Mouse (Mus musculus) 416B (cell line): ENCODE data around the gene AL732309.1.
A peak's percentile ranks its signal among the peaks of the same experiment; 100 is the strongest.

Source experiments
- DNase-seq: peaks from one replicate; pipeline ENCODE4 v3.0.0; 2011; ENCODE audit warnings: low read depth

The AL732309.1 gene

GRCm38 (mm10) chr2:25238106-25238505, 8.6 kb downstream of the AL732309.1 start:
- no peak for DNase-seq

GRCm38 (mm10) chr2:25237522-25237921, 9.1 kb downstream of the AL732309.1 start:
- DNase-seq, result no peak

GRCm38 (mm10) chr2:25236614-25237013, 10.0 kb downstream of the AL732309.1 start, which contains the start of gene Rnf224:
Gene Rnf224, minus strand, starts transcription at chr2:25236787.
- DNase-seq, result no peak

- no peak for DNase-seq
These were observed 12.0 kb downstream of the AL732309.1 start for GRCm38 (mm10) chr2:25234551-25235220.

- DNase-seq, result no peak
These were observed 12.6 kb downstream of the AL732309.1 start, which contains the start of gene Slc34a3 for GRCm38 (mm10) chr2:25234050-25234449. Gene Slc34a3, minus strand, starts transcription at chr2:25234364.

- peak; percentile 85 for DNase-seq
These were observed 13.2 kb downstream of the AL732309.1 start for GRCm38 (mm10) chr2:25233421-25233820.

GRCm38 (mm10) chr2:25231038-25231437, 15.6 kb downstream of the AL732309.1 start:
- DNase-seq, result no peak

GRCm38 (mm10) chr2:25230581-25230980, 16.1 kb downstream of the AL732309.1 start:
- DNase-seq, result no peak

- no peak for DNase-seq
These were observed 17.1 kb downstream of the AL732309.1 start for GRCm38 (mm10) chr2:25229582-25229981.

- DNase-seq, result no peak
These were observed 17.6 kb downstream of the AL732309.1 start for GRCm38 (mm10) chr2:25228995-25229530.

- peak; percentile 95 for DNase-seq
These were observed 18.2 kb downstream of the AL732309.1 start for GRCm38 (mm10) chr2:25228431-25228889.

- DNase-seq, result no peak
These were observed 19.3 kb downstream of the AL732309.1 start for GRCm38 (mm10) chr2:25227406-25227805.

- no peak for DNase-seq
These were observed 19.8 kb downstream of the AL732309.1 start for GRCm38 (mm10) chr2:25226864-25227263.

GRCm38 (mm10) chr2:25225811-25226379, 20.8 kb downstream of the AL732309.1 start:
- DNase-seq, result no peak

GRCm38 (mm10) chr2:25224766-25225752, 21.6 kb downstream of the AL732309.1 start:
- DNase-seq, result peak; percentile 100

- DNase-seq, result no peak
These were observed 22.2 kb downstream of the AL732309.1 start, which contains the start of gene Tubb4b for GRCm38 (mm10) chr2:25224492-25224765. Gene Tubb4b, minus strand, starts transcription at chr2:25224702.

- DNase-seq, result peak; percentile 92
These were observed 22.8 kb downstream of the AL732309.1 start for GRCm38 (mm10) chr2:25223681-25224491.

GRCm38 (mm10) chr2:25221331-25221772, 25.3 kb downstream of the AL732309.1 start:
- DNase-seq, result peak; percentile 36

GRCm38 (mm10) chr2:25218445-25218844, 28.2 kb downstream of the AL732309.1 start, which contains the start of gene Fam166a:
Gene Fam166a, plus strand, starts transcription at chr2:25218745.
- DNase-seq, result no peak

GRCm38 (mm10) chr2:25217666-25218065, 29.0 kb downstream of the AL732309.1 start:
- DNase-seq, result no peak

GRCm38 (mm10) chr2:25214444-25214843, 32.2 kb downstream of the AL732309.1 start, which contains the start of gene Stpg3:
Gene Stpg3, minus strand, starts transcription at chr2:25214637.
- no peak for DNase-seq
